Mouse (Mus musculus) kidney, adult 18-20 months (tissue): ENCODE data around the gene Uqcc1.
"Not testable (repeated sequence)": the region's sequence is repeated elsewhere in the genome, so short reads cannot be mapped to it uniquely, and the experiment has no call there.

ENCODE experiments used
- DNase-seq: peaks from one replicate; pipeline ENCODE4 v3.0.0; 2021

The Uqcc1 gene

DNA sequence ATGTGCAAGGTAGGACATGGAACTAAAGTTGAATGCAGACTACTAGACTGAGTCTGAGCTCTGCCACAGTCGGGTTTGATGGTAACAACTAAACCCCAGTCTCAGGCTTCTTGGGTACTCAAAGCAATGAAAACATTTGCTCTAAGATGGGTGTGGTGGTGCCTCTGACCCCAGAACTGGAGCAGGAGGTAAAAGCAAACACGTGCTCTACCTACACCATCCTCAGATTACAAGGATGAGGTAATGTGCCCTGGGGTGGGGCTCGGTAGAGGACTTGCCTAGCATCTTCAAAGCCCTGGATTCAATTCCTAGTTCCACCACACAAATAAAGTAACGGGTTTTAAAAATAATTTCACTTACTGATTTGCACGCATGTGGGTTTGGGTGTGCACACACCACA lies 77.6 kb downstream of the Uqcc1 start:
- DNase-seq: no peak

DNA sequence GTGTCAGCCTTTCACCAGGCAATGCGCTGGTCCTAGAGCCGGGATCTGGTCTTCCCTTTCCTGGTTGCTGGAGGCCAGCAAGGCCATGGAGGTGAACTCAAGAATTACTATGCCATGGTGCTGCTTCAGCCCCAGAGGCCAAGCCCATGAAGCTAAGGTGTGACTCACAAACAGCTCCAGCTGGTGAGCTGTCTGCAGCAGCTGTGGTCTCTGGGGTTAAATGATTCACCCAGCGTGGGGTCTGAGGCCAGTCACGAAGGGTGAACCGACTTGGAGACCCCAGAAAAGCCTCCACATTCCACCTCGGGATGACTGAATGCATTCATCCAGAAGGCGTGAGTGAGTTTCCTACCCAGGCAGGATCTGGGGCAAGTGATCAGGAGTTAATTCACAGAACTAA lies 80.0 kb downstream of the Uqcc1 start:
- DNase-seq: no peak

DNA sequence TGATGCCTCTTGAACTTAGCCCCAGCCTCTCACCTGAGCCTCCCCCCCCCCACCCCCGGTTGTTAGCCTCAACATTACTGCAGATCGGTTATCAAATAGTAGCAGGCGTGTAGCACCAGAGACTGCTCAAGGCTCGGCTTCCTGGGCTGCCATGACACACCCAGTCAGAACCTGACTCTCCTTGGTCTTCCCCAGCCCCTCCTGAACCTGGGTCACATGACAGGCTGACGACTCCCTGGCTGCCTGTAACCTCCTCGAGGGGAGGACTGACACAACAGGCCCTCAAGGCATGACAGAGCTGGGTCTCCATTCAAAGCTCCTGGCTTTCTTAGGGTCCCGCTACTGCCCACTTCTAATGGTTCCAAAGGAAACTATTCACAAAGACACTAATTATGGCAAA lies 80.6 kb downstream of the Uqcc1 start:
- no peak for DNase-seq

DNA sequence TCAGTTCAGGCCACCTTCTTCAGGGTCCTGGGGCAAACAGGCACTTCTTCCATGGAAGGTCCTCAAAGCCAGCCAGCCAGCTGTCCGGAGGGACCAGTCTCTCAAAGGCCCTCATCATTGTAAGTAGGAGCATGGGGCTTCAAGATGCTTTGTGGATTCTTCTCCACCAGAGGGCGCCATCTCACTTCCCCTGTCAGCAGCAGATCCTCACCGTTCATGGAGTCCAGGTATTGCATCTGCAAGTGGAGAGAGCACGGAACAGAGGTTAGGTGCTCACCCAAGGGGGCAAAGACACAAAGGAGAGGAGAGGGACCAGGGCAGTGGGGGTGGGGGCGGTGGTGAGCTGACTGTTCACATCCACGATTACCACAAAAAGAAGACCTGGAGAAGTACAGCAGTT lies 81.8 kb downstream of the Uqcc1 start:
- peak; percentile 82 for DNase-seq

DNA sequence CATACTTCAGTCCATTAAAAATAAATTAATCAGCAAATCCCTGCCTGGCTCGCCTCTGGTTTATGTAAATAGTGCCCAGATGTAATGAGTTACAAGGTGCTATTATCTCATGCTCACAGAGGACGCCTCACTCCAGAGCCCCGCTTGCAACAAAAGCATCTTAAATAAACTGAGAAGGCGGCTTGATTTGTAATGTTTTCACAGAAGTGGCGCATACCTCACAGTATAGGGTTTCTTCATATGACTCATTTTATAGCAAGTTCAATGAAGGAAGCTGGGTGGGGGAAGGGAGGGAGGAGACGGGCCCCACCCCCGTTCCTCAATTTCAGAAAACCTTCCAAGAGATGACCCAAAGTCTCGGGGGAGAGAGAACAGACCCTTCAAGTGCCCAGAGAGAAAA lies 83.2 kb downstream of the Uqcc1 start:
- no peak for DNase-seq

DNA sequence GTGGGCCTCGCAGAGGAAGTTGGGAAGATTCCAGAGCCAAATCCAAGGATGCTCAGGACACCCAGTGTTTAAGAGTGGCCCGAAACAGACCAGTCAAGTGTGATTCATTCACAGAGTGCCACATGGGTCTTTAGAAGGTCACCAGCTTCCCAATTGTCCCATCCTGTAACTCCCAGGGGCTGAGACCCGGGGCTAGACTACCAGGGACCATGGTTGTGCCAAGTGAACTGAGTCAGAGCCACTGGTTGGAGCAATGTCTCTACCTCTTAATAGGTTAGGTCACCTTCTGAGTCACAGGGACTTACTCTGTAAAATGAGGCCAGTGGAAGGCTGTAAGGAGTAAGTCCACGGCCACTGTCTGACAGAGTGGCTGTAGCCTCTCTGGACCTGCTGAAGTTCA lies 91.1 kb downstream of the Uqcc1 start:
- DNase-seq: no peak

DNA sequence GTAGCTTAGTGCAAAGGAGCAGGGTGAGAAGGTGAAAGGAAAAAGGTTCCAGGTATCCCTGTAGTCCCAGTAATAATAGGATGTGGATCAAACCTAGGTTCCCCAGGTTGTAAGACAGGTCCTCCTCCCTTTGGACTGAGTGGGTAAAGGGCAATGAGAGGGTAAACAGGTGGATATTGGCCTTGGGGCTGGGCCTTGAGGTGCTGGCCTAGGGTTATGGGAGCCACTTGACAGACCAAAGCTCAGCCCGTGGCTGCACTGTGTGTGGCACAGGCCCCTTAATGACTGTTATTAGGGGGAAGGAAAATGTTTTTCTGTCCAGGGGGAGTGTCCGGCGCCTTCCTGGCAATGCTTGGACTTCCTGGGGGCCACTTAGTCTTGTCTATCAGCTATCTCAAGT lies 92.1 kb downstream of the Uqcc1 start:
- no peak for DNase-seq

DNA sequence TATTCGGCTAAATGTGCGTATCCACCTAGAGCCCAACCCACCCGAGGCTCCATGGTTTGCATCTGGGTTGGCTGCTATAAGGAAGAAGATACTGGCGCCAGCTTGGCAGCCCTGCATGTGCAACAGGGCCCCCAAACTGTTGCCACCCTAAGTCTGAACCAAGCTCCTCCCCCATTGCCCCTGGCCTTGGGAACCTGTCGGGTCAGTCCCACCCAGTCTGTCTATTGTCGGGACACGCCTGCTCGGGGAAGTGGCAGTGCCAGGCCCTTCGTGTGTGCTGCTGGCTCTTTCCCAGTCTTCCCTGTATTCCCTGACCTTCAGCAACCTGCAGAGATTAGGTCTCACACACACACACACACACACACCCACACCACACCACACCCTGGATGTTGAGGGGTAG lies 95.4 kb downstream of the Uqcc1 start, which contains the start of gene Fam83c:
TSS of gene Fam83c (minus strand) at position 123 of the 400 bp plus-strand sequence.
- no peak for DNase-seq

DNA sequence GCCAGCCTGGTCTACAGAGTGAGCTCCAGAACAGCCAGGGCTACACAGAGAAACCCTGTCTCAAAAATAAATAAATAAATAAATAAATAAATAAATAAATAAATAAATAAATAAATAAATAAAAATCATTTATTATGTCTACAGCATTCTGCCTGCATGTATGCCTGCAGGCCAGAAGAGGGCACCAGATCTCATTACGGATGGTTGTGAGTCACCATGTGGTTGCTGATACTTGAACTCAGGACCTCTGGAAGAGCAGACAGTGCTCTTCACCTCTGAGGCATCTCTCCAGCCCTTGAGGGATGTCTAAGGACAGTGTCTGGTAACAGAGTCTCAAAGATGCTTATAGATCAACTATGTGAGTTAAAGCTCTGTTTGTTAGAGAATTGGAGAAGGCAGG lies 98.0 kb downstream of the Uqcc1 start:
- not testable (repeated sequence) for DNase-seq

DNA sequence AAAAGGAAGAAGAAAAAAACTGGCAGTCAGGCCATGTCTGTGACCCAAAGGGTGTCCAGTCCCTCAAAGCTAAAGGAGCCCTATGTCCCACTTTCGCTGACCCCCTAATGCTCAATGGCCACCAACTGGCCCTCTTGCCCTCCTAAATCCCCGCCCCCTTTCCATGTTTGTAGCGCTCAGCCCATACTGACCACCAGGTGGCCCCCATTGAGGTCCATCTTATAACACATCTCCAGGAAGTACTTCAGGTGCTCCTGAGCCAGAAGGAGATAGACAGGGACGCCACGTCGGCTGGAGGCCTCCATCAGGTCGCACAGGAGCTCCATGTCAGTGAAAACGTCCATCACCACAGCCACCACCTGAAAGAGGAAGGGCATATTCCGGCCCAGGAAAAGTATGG lies 98.8 kb downstream of the Uqcc1 start:
- no peak for DNase-seq

DNA sequence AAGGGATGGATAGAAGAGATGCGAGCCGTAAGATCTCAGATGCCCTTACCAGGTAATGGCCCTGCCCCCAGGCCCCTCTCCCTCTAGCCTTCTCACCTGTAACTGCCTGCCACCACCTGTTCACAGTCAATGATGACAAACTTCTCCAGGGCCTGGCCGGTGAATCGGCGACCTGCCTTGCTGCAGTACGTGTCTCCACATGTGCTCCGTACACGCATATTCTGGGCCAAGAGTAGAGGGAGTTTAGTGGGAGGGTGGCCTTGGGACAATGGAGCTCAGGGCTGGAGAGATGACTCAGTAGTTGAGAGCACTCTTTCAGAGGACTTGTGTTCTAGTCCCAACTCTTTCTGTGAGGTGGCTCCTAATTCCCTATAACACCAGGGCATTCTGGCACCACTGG lies 99.3 kb downstream of the Uqcc1 start:
- DNase-seq: no peak

DNA sequence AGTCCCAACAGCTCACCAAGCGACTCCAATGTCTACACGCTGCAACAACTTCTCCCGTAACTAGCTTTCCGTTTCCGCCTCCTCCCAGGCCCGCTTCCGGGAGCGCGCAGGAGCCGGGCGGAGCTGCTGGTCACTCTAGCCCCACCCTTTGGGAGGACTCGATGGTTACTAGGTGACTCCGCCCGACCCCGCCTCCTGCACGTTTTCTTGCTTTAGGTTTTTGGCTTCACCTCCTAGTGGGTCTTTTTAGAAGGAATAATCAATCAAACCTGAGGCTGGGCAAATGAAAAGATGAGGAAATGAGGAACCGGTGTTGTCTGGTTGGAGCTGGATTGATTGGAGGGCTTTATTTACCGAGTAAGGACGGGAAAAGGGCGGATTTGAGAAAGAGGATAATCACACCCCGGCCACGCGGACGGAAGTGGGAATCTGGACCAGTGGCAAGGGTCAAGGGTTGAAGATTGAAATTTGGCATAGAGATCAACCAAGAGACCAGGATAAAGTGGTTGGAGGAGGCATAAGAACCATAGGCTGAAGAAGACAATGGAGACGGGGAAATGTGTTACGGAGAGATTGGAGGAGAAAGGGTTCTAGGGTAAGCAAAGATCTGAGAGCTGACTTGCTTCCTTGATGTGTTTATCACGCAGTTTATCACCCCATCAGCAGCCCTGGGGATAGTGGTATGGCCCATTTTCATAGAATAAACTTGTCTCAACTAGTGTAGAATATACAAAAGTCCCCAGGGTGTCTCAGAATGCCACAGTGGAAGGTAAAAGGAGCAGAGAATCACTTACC lies 103.3 kb downstream of the Uqcc1 start, which contains the start of gene Eif6:
TSS of gene Eif6 (minus strand) at position 296 of the 795 bp plus-strand sequence.
- peak; percentile 90 for DNase-seq

DNA sequence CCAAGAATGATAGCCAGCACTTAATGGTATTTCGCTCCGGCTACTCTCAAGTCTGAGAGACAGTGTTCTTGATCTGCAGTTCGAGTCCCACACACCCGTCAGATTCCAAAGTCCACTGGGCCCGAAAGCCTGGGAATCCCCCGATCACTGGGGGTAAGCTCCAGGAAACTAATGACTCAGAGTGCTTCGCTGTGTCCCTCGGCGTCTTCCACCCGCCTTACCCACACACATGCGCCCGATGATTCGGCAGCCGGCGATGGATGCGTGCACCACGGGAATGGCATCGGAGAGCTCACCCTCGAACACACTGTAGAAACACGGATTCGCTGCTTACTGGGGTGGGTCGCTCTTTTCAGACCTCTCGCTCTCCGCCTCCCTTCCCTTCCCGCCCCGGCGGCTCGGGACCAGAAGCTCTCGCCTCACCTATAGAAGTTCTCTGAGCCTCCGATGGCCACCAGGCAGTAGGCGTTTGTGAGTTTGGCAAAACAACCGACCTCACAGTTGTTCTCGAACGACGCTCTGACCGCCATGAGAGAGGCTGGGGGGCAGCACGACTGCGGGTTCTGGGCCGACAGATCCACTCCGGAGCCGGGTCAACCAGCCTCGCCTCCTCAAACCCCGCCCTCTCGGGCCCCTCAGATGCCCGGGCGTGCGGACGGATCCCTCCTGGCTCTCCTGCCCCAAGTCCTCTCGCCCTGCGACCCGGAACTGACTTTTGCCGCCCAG lies 104.0 kb downstream of the Uqcc1 start:
- DNase-seq: peak; percentile 18

DNA sequence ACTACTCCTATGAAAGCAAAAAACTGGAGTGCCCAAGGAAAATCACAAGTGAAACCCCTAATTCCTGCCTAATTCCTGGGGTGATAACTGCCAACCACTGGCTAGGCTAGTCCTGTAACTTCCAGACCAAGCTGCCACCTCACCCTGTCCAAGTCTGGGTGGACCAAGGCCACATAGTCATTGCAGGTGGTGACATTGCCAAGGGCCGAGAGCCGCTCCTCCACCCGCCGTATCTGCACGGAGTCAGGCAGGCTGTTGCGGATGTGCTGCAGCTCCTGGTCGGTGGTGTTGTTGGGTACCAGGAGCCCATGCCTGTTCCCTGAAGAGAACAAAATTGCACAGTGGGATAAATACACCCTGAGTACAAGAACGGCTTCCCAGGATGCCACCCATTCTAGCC lies 106.4 kb downstream of the Uqcc1 start:
- no peak for DNase-seq

DNA sequence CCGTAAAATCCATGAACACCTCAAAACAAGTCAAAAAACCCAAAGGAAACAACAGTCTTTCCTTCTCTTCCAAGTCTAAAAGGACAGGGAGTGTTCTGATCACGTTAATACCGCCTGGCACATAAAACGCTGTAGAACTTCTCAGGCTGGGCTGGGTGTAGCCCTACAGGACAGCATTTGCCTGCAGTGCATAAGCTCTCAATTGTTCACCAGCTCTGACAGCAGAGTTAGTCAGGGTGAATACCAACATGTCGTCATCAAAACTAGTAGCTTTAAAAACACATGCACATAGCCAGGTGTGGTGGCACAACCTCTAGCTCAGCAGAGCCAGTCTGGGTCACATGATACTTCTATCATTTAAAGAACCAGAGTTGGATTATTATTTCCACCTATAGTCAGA lies 109.3 kb downstream of the Uqcc1 start:
- no peak for DNase-seq

DNA sequence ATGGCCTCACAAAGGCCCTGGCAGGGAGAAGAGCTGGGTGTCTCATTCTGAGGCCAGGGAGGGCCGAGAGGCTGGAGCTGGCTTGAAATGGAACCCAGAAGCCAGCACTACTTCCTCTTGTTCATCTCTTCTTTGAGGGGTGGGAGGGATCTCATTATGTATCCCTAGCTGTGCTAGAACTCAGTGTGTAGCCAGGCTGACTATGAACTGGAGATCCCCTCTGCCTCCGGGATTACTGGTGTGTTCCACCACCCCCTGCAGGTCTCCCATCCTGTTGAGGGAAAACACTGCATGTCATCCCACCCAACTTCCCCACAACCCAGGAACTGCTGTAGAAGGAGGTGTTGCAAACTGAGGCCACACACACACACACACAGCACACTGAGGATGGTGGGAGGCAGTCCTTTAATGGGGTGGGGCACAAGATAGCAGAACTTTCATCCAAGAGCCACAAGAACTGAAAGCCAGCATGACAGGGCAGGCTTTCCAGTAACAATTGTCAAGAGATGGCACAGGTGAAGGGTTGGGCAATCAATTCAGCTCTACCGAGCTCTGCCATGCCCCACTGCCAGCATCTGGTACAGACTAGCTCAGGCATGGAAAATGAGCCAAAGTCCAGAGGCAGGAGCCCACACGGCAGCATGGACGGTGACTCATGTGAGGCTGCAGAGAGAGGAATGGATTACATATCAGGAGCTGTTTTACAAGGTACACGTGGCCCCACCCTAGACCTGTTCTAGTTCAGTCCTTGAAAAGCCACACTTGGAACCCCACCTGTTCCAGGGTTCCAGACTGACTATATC lies 110.5 kb downstream of the Uqcc1 start:
- DNase-seq: peak; percentile 51

DNA sequence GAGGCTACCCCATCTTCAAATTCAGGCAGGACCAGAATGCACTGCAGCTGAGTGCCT lies 110.9 kb downstream of the Uqcc1 start, which contains the start of gene BC029722:
TSS of gene BC029722 (minus strand) at position 35 of the 57 bp plus-strand sequence.
- DNase-seq: no peak

DNA sequence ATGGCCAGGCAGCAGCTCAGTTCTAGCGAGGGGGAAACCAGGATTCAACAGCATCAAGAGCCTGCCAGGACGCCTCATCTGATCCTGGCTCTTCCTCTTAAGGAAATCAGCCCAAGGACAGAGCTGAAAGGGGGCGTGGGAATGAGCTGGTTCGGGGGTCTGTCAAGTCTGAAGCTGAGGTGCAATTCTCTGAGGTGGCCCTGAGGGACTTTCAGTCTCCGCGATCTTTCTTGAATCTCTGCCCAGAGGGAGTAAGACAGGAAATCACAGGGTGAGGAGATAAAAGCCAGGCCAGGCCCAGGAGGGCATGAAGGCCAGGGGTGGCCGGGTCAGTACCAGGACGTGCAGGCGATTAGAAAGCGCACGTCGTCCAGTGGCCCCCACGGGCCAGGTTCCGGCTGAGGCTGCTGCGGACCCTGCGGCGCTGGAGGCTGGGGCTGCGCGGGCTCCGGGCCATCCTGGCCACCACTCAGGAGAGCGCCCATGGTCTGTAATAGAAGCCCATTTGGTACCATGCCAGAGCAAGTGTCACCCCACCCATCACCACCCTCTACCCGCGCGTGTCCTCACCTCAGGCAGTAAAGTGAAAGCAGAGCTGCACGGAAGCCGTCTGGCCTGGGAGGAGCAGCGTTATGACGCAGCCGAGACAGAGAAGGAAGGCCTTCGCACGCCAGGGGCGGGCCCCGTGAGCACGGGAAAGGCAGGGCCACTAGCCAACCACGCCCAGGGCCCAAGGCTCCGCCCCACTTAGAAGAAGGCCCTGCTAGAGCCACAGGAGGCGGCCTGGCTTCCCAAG lies 111.3 kb downstream of the Uqcc1 start:
- DNase-seq: peak; percentile 96

DNA sequence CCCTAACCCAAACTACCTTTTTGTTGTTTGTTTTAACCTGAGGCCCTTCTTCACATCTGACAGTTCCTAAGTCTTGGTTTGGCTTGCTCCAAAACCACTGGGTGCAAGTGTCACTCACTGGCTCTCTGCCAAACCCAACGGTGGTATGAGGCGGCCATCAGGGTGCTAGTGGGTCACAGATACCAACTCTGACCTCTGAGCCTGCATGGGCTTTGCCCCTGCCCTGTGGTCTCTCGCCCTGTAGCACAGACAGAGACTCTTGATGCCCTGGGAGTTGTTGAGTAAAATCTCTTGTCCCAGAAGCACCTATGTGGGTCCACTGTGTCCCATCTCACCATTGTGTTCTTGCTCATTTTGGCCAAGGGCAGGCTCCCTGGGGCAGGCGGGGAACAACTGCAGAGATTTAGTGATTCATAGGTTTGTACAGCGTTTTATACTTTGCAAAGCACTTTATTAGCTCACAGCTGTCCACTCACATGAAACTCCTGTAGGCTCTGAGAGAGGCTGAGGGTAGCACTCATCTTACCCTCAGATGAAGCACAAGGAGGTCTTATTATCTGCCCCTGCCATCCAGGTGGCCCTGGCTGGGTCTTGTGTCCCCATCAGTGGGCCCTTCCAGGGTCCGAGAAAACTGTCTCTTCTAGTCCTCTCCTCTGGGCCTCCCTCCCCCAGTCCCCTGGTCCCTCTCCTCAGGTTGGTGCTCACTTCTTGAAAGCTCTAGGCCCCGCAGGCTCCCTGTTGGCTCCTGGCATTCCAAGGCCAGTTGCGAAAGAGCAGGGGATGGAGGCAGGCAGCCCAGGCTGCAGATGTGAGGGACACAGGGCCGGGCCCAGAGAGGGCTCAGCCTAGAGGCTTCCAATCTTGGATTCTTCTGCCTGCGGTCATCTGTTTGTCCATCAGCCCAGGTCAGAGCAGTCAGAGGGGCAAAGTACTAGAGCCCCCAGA lies 112.5 kb downstream of the Uqcc1 start:
- no peak for DNase-seq

DNA sequence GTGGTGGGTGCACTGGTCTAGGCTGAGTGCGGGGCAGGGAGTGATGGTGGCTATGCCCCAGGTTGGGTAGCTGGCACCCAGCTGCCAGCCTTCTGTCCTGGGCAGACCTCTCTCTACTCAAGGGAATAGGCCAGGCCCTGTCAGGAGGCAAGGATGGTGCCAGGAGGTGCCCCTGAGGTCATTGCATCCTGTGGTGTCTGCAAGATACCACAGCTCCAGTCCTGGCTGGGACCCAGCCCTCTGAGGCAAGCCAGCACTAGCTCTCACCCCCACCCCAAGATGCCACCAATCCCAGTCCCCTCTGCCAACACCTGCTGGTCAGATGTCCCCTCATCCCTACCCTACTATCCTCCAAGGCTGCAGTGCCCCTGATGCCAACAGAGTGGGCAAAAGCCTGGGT lies 113.9 kb downstream of the Uqcc1 start:
- DNase-seq: no peak

DNA sequence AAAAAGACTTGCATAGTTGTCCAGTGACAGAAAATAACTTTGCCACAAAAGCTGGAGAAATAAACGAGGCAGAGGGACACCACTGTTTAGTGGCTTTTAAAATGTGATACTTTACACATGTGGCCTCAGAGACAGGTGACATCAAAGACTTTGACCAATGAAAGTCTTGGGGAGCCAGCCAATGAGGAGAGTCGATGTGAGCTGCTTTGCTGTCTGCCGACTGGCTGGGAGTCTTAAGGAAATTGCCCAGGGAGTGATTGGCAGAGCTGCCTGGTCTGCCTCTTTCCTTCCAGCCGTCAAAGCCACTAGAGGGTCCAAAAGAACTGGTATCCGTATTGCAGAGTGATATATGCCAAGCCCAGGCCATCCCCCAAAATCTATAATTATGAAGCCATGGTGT lies 115.3 kb downstream of the Uqcc1 start:
- DNase-seq: no peak

DNA sequence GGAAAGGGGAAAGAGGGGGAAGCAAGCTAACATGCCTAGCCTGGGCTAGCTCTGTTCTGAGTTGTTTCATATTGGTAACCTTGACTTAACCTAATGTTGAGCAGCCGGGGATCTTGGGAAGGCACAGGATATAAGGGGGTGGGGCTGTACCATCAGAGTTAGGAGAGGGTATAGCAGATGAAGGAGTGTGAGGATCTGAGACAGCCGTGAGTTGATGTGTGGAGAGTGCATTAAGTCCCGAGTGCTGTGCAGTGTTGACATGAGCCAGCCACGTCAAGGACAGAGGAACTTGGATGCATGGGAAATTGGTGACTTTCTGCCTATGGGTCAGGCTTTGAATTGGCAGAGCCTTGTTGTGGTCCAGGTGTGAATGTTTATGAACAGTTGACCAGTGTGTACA lies 117.5 kb downstream of the Uqcc1 start:
- DNase-seq: no peak
